ENCODE assay signal across 8 mouse cellular contexts in the genomic region with DNA sequence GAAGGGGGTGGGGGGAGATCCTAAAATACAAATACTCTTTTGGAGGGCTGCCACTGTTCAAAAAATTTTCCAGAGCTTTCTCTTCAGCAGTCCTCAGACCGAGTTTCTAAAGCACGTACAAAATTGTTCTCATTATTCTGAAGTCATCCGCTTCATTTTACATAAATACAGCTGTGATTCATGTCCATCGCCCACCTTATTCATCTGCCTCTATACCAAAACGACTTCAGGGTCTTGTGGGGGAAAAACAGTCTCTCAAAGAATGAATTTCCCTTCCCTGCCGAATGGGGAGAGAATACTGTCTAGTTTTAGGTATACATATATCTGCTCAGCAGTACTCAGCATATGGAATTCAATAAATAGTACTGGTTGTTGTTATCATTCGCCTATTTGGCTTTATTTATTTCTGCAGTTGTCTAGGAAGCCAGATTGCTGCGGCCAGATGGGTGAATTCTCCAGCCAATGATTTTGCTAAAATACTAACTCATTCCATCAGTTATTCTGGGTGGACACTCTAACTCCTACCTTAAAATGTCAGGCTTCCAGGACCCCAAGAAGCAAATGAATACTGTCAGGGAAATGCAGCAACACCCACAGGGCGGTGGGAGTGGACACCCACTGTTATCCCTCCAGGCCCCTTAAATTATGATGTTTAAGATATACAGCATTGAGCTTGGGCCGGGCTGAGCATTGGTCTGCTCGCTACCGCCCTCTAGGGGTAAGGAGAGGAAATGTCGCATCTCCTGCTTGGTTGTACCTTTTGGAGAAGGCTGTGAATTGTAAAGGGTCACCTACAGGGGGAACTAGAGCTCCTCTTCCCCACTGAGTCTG. TPM values are rescaled to one million over a fixed set of nuclear protein-coding genes. Genes with fewer than 3 reads are reported as not detected.
DNase-seq lines count a peak whose midpoint lies in the region; TF ChIP-seq lines count a peak whose summit lies in the region.

No protein-coding gene starts in this region.

- H3K4me3 ChIP-seq in cerebellum, adult 2 months (replicated peaks; ENCODE audit: insufficient read depth, low read depth, low read length) = no peak overlapping the region
- no peak overlapping the region for H3K4me3 ChIP-seq in olfactory bulb, adult 2 months (ENCODE audit: insufficient read depth, low read depth, low read length)

- TF ChIP-seq POLR2A in cerebellum, adult 2 months (IDR thresholded peaks at IDR 0.05; ENCODE audit: borderline replicate concordance, insufficient read depth, low read length) = no peak
- TF ChIP-seq POLR2A in olfactory bulb, adult 2 months (IDR thresholded peaks at IDR 0.05; ENCODE audit: insufficient read depth, low read depth, low read length) = no peak

- peak; percentile 83 for TF ChIP-seq CTCF in cerebellum, adult 2 months (IDR thresholded peaks at IDR 0.05; ENCODE audit: borderline replicate concordance, insufficient read depth, low read depth, low read length)
- peak; percentile 80 for TF ChIP-seq CTCF in olfactory bulb, adult 2 months (IDR thresholded peaks at IDR 0.05; ENCODE audit: insufficient read depth, low read depth, low read length)

- no peaks in the 10 kb centered on the region; the same call in 1 of the 2 replicates for H3K4me1 ChIP-seq in cerebellum, adult 2 months (ENCODE audit: control insufficient read depth, insufficient read depth, low read length)
- peaks cover 3% of the 10 kb centered on the region; the same call in 1 of the 2 replicates for H3K4me1 ChIP-seq in olfactory bulb, adult 2 months (ENCODE audit: control insufficient read depth, insufficient read depth, low read length)

- intact Hi-C loops in left cerebral cortex, postnatal 4 days (cut with DNase I) = no loop called here

- WGBS in cerebellum, adult 2 months = 45% methylated on average over 13 of the region's 13 CpGs
- 25% methylated on average over 13 of the region's 13 CpGs for WGBS in olfactory bulb, adult 2 months

- no peak overlapping the region for H3K27ac ChIP-seq in cerebellum, adult 2 months (ENCODE audit: insufficient read depth, low read length)
- 0 out of 2 replicates have a peak overlapping the region, but pooled peaks have one; percentile 52 for H3K27ac ChIP-seq in olfactory bulb, adult 2 months (ENCODE audit: insufficient read depth, low read depth, low read length)

- DNase-seq in left cerebral cortex, adult 18-20 months (ENCODE audit: low spot score in 2 of 2) = peak; percentile 58 to 63
- no peak for DNase-seq in left cerebral cortex, adult 11 months (ENCODE audit: low spot score)
- peak; percentile 62 for DNase-seq in NIH3T3 (ENCODE audit: low read depth)
- DNase-seq in cerebellum, adult 2 months = peak; percentile 56 to 65
- DNase-seq in gastrocnemius, postnatal 10 days = peak; percentile 39
- peak; percentile 56 for DNase-seq in left cerebral cortex, postnatal 4 days
- DNase-seq in thymus, postnatal 14 days = peak; percentile 77

- no peaks in the 10 kb centered on the region for H3K27me3 ChIP-seq in cerebellum, adult 2 months (ENCODE audit: control insufficient read depth, insufficient read depth, low read length)

RNA-seq across cellular contexts. Expression of gene Tamm41, which starts 27.9 kb away (rescaled TPM):
- 10 to 100 TPM; 21.0 to 21.4 TPM for total RNA-seq in left cerebral cortex, adult 18-20 months (2021)
- polyA plus RNA-seq in cerebellum, adult 2 months (2012; rRNA removed) = 28.5 and 32.4 TPM in 2 replicates
- total RNA-seq in gastrocnemius, postnatal 10 days (2021) = 10 to 100 TPM; 11.9 to 16.4 TPM
- total RNA-seq in left cerebral cortex, postnatal 4 days (2021) = 10 to 100 TPM; 23.8 to 29.1 TPM
- polyA plus RNA-seq in olfactory bulb, adult 2 months (2012; ENCODE audit: insufficient read depth, insufficient read length, low replicate concordance, missing spikeins) = not detected in 2 replicates
